Mouse (Mus musculus): ENCODE data around the gene Fam131b. TPM values are rescaled to one million over a fixed set of nuclear protein-coding genes. Genes with fewer than 3 reads are reported as not detected.
A peak's percentile ranks its signal among the peaks of the same experiment; 100 is the strongest.

The Fam131b gene
- polyA plus RNA-seq, 1 experiment: 15.6 TPM

- peaks cover 38% of the 10 kb centered on the region for H3K36me3 ChIP-seq (ENCODE audit: control insufficient read depth, insufficient read depth)
- H3ac ChIP-seq (ENCODE audit: control insufficient read depth, insufficient read length, low read depth): peak overlapping the region; percentile 94
- H3K27me3 ChIP-seq (ENCODE audit: control insufficient read depth, insufficient read depth, insufficient read length): no peaks in the 10 kb centered on the region
- peaks cover 33% of the 10 kb centered on the region for H3K79me3 ChIP-seq (ENCODE audit: low read depth)
- H3K4me3 ChIP-seq (ENCODE audit: insufficient read depth, poor library complexity, severe bottlenecking): peak overlapping the region; percentile 93
- TF ChIP-seq MAX (IDR thresholded peaks at IDR 0.05) (no peak), MYOG (IDR thresholded peaks at IDR 0.05; ENCODE audit: control insufficient read depth, extremely low read depth, insufficient read length) (no peak), CTCF (IDR thresholded peaks at IDR 0.05; ENCODE audit: control insufficient read depth, insufficient read depth, insufficient read length) (no peak), CEBPB (IDR thresholded peaks at IDR 0.05; ENCODE audit: low read depth) (no peak), MYOD1 (IDR thresholded peaks at IDR 0.05; ENCODE audit: control insufficient read depth, insufficient read length, low read depth) (no peak), USF1 (IDR thresholded peaks at IDR 0.05; ENCODE audit: low read depth) (no peak), FOSL1 (IDR thresholded peaks at IDR 0.05; ENCODE audit: insufficient read depth, low read length, poor library complexity, severe bottlenecking) (no peak)
- H3K79me2 ChIP-seq (ENCODE audit: control insufficient read depth, insufficient read depth): peaks cover 38% of the 10 kb centered on the region
These were observed 58.8 kb downstream of the Fam131b start for GRCm38 (mm10) chr6:42265391-42266330.

Other genes with a start within 250 kb of the Fam131b start
- not detected for gene Tas2r139, start 183.7 kb downstream of the Fam131b start, polyA plus RNA-seq (2012; fragmentation: generic; extraction: Trizol)
- not detected for gene Tas2r144, start 109.3 kb downstream of the Fam131b start, polyA plus RNA-seq (2012; fragmentation: generic; extraction: Trizol)
- 1.5 TPM for gene Gstk1, start 78.7 kb downstream of the Fam131b start, polyA plus RNA-seq (2012; fragmentation: generic; extraction: Trizol)
- 0.04 TPM for gene Tmem139, start 62.7 kb downstream of the Fam131b start, polyA plus RNA-seq (2012; fragmentation: generic; extraction: Trizol)
- gene Casp2, start 59.7 kb downstream of the Fam131b start, polyA plus RNA-seq (2012; fragmentation: generic; extraction: Trizol): 11.7 TPM
- gene Clcn1, start 38.0 kb downstream of the Fam131b start, polyA plus RNA-seq (2012; fragmentation: generic; extraction: Trizol): 0.42 TPM
- gene Zyx, start 25.0 kb upstream of the Fam131b start, polyA plus RNA-seq (2012; fragmentation: generic; extraction: Trizol): 694 TPM
- gene Epha1, start 48.6 kb upstream of the Fam131b start, polyA plus RNA-seq (2012; fragmentation: generic; extraction: Trizol): 8.4 TPM
- not detected for gene Tas2r143, start 75.6 kb upstream of the Fam131b start, polyA plus RNA-seq (2012; fragmentation: generic; extraction: Trizol)
- not detected for gene Tas2r135, start 80.8 kb upstream of the Fam131b start, polyA plus RNA-seq (2012; fragmentation: generic; extraction: Trizol)
- gene Tas2r126, start 109.9 kb upstream of the Fam131b start, polyA plus RNA-seq (2012; fragmentation: generic; extraction: Trizol): not detected
- not detected for gene Olfr458, start 140.6 kb upstream of the Fam131b start, polyA plus RNA-seq (2012; fragmentation: generic; extraction: Trizol)
- gene Olfr457, start 151.7 kb upstream of the Fam131b start, polyA plus RNA-seq (2012; fragmentation: generic; extraction: Trizol): not detected
- gene Olfr456, start 162.6 kb upstream of the Fam131b start, polyA plus RNA-seq (2012; fragmentation: generic; extraction: Trizol): 0.06 TPM
- 0.01 TPM for gene Olfr455, start 222.9 kb upstream of the Fam131b start, polyA plus RNA-seq (2012; fragmentation: generic; extraction: Trizol)